Mouse (Mus musculus) bone marrow macrophage, adult 2 months (primary cell): ENCODE measurements around the gene Snrpb2. TPM values are rescaled to one million over a fixed set of nuclear protein-coding genes. Genes with fewer than 3 reads are reported as not detected.

Experiments
- H3K27ac ChIP-seq: 2 replicates; pipeline ENCODE4 v1.5.1; 2012; ENCODE audit warnings: low read depth, low read length; ENCODE audit not compliant: insufficient read depth
- H3K4me1 ChIP-seq: 2 replicates; pipeline ENCODE4 v1.6.1; 2012; ENCODE audit warnings: low read length; ENCODE audit not compliant: control insufficient read depth, insufficient read depth
- H3K4me3 ChIP-seq: 2 replicates; pipeline ENCODE4 v1.5.1; 2012; ENCODE audit warnings: mild to moderate bottlenecking, low read length, moderate library complexity; ENCODE audit not compliant: insufficient read depth
- CTCF ChIP-seq: IDR thresholded peaks from 2 replicates; pipeline ENCODE4 v1.5.1; 2012; ENCODE audit warnings: low read depth, mild to moderate bottlenecking, low read length, moderate library complexity
- POLR2A ChIP-seq: IDR thresholded peaks from 2 replicates; pipeline ENCODE4 v1.6.1; 2012; ENCODE audit warnings: mild to moderate bottlenecking, low read depth, low read length, borderline replicate concordance
- polyA plus RNA-seq: library from polyadenylated mRNA; stranded (reverse); fragments of >200 nt; gene quantifications from 2 replicates; pipeline ENCODE4 v1.2.4, GENCODE M21; 2012; ENCODE audit not compliant: missing spikeins, insufficient read depth, insufficient read length

Snrpb2 gene
- polyA plus RNA-seq, 1 experiment = 124 TPM

DNA sequence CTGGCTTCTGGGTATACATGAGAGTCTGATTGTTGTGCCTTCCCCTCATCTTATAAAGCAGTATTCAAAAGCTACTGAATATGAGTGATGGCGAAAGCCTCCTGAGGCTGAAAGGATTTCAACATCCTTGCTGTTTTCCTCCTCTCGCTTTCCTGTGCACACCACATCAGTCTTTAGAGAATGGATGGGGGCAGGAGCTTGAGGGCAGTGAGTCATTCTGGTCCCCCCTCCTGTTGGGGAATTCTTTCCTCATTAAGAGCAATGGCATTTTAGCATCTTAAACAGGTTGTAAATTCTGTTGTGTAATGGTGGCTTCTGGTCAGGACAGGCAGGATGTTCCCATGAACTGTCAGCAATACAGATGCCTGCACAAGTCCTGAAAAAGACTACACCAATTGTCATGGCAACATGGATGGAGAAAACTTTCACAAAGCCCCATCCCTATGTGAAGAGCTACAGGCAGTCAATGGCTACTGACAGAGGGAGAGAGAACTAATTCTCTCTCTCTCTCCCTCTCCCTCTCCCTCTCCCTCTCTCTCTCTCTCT lies 22.1 kb downstream of the Snrpb2 start:
- Histone ChIP-seq H3K4me1 (peaks cover 43% of the 10 kb centered on the region), H3K27ac (peak overlapping the region; percentile 73), H3K4me3 (no peak overlapping the region)
- TF ChIP-seq POLR2A (no peak), CTCF (no peak)

- Histone ChIP-seq H3K4me1 (peaks cover 18% of the 10 kb centered on the region), H3K27ac (no peak overlapping the region), H3K4me3 (no peak overlapping the region)
- TF ChIP-seq CTCF (no peak), POLR2A (no peak)
Measured at GRCm38 (mm10) chr2:143089866-143090265, 27.0 kb downstream of the Snrpb2 start.

DNA sequence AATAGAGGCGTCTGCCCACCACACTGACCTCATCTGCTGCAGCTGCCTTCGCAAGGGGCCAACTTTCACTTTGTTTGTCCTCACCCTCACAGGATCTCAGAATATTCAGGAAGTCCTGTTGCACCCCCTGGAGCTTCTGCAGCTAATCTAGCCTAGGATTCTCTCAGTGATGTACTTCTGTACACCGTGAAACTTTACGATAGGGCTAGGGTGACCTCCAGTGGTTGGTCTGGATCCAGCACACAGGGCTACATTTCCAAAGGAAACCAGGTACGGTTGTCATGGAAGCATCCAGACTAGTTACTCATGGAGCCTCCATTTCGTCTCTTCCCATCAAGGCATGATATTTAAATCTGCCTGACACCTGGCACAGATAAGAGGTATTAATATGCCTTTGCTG lies 30.9 kb downstream of the Snrpb2 start:
- Histone ChIP-seq H3K27ac (no peak overlapping the region), H3K4me3 (peak overlapping the region; percentile 20; the same call in 1 of the 2 replicates), H3K4me1 (peaks cover 9% of the 10 kb centered on the region)
- no peak for TF ChIP-seq POLR2A
- peak; percentile 77 for TF ChIP-seq CTCF

DNA sequence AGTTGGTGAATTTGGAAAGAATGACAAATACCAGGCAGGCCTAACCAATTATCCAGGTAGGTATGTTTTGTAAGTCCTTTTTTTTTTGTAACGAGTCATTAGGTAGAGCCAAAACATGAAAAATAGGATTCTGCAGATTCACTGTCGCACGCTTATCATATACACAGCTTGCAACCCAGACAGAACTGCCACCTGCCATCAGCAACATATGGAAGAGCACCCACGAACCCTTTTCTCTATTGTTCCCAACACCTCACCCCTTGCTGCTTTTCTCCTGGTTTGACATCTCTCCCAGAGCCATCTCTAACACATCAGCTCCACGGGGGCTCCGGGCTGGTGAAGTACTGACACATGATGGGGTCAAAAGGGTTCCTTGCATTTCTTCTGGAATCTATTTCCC lies 31.9 kb downstream of the Snrpb2 start:
- TF ChIP-seq CTCF = no peak
- TF ChIP-seq POLR2A = no peak
- no peak overlapping the region for H3K4me3 ChIP-seq
- no peak overlapping the region for H3K27ac ChIP-seq
- H3K4me1 ChIP-seq = peaks cover 9% of the 10 kb centered on the region

DNA sequence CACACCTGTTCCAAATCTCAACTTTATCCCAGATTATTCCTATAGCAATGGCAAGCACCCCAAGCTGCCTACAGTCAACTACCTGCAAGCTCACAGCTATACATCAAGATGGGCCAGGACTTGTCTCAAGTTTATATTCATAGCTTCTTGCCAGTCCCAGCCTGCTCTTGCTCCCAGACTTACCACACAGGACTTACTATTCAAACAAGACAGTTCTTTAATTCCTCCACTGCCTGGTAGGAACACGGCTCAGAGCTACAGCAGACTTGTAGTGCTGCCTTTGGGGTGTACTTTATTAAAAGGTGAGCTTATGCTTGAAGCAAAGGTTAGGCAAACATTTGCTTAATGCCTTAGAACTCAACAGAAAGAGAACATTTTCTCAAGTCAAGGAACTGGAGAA lies 34.3 kb downstream of the Snrpb2 start:
- Histone ChIP-seq H3K4me3 (no peak overlapping the region), H3K4me1 (peaks cover 9% of the 10 kb centered on the region), H3K27ac (no peak overlapping the region)
- TF ChIP-seq CTCF (no peak), POLR2A (no peak)

DNA sequence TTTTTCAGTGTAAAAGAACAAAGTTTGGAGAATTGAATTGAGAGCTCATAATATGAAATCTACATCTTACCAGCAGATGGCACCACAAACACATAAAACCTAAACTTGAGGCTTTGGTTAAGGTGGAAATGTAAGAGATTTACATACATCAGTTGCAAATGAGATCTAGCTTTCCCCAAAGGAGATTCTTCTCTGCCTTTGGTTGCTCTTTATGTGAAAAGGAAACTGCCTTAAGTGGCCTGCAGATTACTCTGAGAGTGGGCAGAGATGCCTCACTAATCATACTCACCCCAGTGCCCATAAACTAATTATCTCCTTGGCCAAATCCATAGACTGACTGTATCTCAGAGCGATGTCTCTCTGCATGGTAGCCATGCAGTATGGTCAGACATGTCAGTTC lies 51.0 kb downstream of the Snrpb2 start:
- Histone ChIP-seq H3K4me1 (peaks cover 2% of the 10 kb centered on the region; the same call in 1 of the 2 replicates), H3K27ac (no peak overlapping the region), H3K4me3 (no peak overlapping the region)
- no peak for TF ChIP-seq CTCF
- no peak for TF ChIP-seq POLR2A

DNA sequence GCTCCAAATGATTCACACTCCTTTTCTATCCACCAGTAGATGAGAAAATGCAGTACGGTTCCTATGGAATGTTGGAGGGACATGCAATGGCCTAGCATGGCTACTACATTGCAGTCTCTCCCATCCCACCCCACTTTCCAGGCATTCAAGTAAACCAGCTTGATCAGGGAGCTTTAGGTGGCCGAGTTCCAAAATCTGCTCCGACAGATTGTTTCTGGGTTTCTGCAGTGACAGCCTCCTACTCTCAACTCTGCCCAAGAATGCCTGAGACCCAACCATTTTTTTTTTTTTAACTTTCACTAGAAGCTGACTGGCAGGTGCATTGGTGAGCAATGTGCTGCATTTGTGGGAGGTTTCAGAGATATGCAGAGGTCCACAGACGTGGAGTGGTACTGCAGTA lies 51.9 kb downstream of the Snrpb2 start:
- Histone ChIP-seq H3K27ac (no peak overlapping the region), H3K4me3 (no peak overlapping the region), H3K4me1 (peaks cover 2% of the 10 kb centered on the region; the same call in 1 of the 2 replicates)
- TF ChIP-seq CTCF = no peak
- TF ChIP-seq POLR2A = no peak

DNA sequence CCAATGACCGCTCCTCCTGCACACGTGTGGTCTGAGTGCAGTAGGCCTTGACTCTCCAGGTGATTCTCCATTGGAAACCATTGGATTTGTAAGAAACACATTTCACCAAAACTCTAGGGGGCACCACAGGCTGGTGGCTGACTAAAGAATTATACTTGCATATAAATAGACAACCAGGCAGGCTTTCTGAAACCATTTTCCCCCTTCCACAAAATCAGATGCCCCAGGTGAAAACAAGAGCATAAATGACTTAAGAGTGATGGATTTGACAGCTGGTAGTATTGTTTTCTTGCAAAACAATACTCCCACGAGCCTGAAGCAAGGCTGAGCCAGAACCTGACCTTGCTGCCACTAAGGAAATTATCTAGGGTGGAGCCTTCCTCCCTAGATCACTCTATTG lies 54.6 kb downstream of the Snrpb2 start:
- Histone ChIP-seq H3K4me1 (no peaks in the 10 kb centered on the region), H3K4me3 (no peak overlapping the region), H3K27ac (no peak overlapping the region)
- TF ChIP-seq CTCF = no peak
- no peak for TF ChIP-seq POLR2A

- no peak for TF ChIP-seq POLR2A
- TF ChIP-seq CTCF = no peak
- no peak overlapping the region for H3K27ac ChIP-seq
- no peaks in the 10 kb centered on the region for H3K4me1 ChIP-seq
- H3K4me3 ChIP-seq = no peak overlapping the region
Measured at GRCm38 (mm10) chr2:143118221-143118620, 55.4 kb downstream of the Snrpb2 start.

Other genes with a start within 250 kb of the Snrpb2 start
- gene Kif16b, start 161.5 kb upstream of the Snrpb2 start, polyA plus RNA-seq = 20.7 and 21.9 TPM in 2 replicates
- not detected in 2 replicates for gene Otor, start 15.4 kb downstream of the Snrpb2 start, polyA plus RNA-seq